Mouse (Mus musculus) liver, embryonic 12.5 days (tissue): ENCODE measurements around the gene Akr1b8. TPM values are rescaled to one million over a fixed set of nuclear protein-coding genes. Genes with fewer than 3 reads are reported as not detected.
"Not testable (repeated sequence)": the region's sequence is repeated elsewhere in the genome, so short reads cannot be mapped to it uniquely, and the experiment has no call there.

Source experiments
- ATAC-seq: fragments of 200-750 bp; cut with Nextera tagmentation; 2 replicates; pipeline ENCODE4 v1.8.0; 2017; ENCODE audit warnings: moderate number of reproducible peaks, mild to moderate bottlenecking, moderate library complexity
- H3K27ac ChIP-seq: fragments of 300-500 bp; sonication (generic); 2 replicates; pipeline ENCODE4 v1.5.1; 2016; ENCODE audit warnings: mild to moderate bottlenecking
- H3K27me3 ChIP-seq: fragments of 300-500 bp; sonication (generic); replicated peaks from 2 replicates; pipeline ENCODE4 v1.6.1; 2016; ENCODE audit warnings: mild to moderate bottlenecking, moderate library complexity
- H3K36me3 ChIP-seq: fragments of 300-500 bp; sonication (generic); 2 replicates; pipeline ENCODE4 v1.6.1; 2016; ENCODE audit warnings: mild to moderate bottlenecking, moderate library complexity
- H3K4me1 ChIP-seq: fragments of 300-500 bp; sonication (generic); 2 replicates; pipeline ENCODE4 v1.6.1; 2016
- H3K4me2 ChIP-seq: fragments of 300-500 bp; sonication (generic); 2 replicates; pipeline ENCODE4 v1.6.1; 2016; ENCODE audit warnings: mild to moderate bottlenecking, moderate library complexity
- H3K4me3 ChIP-seq: fragments of 300-500 bp; sonication (generic); 2 replicates; pipeline ENCODE4 v1.5.1; 2016; ENCODE audit warnings: mild to moderate bottlenecking, moderate library complexity
- H3K9ac ChIP-seq: fragments of 300-500 bp; sonication (generic); 2 replicates; pipeline ENCODE4 v1.6.1; 2016; ENCODE audit warnings: mild to moderate bottlenecking, moderate library complexity
- H3K9me3 ChIP-seq: fragments of 300-500 bp; sonication (generic); replicated peaks from 2 replicates; pipeline ENCODE4 v1.6.1; 2016; ENCODE audit warnings: mild to moderate bottlenecking, moderate library complexity
- WGBS: fragments of 180-500 bp; shearing (Covaris S2); methylation state at CpG from one replicate; pipeline ENCODE4 v1.1.7; 2016; ENCODE audit not compliant: insufficient replicate concordance; 5-methylcytosine and 5-hydroxymethylcytosine counted together
- polyA plus RNA-seq: library from polyadenylated mRNA; unstranded; fragments of >200 nt; fragmentation: Nextera tagmentation; extraction: Ambion mirVana; gene quantifications from 2 replicates; pipeline ENCODE4 v1.2.1, GENCODE M21; 2016

Akr1b8 gene
- polyA plus RNA-seq, 1 experiment from 2014 or later: 8.3 TPM

- ATAC-seq, H3K9me3 ChIP-seq, H3K4me1 ChIP-seq, H3K27ac ChIP-seq, H3K36me3 ChIP-seq, H3K9ac ChIP-seq, H3K4me3 ChIP-seq, H3K4me2 ChIP-seq, H3K27me3 ChIP-seq: not testable (repeated sequence)
- WGBS: 23% methylated on average over 1 of the region's 1 CpGs
Measured at GRCm38 (mm10) chr6:34413386-34413785, 59.5 kb downstream of the Akr1b8 start.

- 0 out of 2 replicates have a peak, but pooled peaks cover 2% of the 10 kb centered on the region for H3K4me1 ChIP-seq
- WGBS: 63% methylated on average over 2 of the region's 2 CpGs
- no peak for ATAC-seq
Measured at GRCm38 (mm10) chr6:34416521-34416920, 62.6 kb downstream of the Akr1b8 start.

More at GRCm38 (mm10) chr6:34416521-34416920, 62.6 kb downstream of the Akr1b8 start:
- no peak overlapping the region for H3K9ac ChIP-seq
- no peak overlapping the region for H3K4me2 ChIP-seq
- H3K36me3 ChIP-seq: no peaks in the 10 kb centered on the region
- H3K27ac ChIP-seq: no peak overlapping the region
- no peak overlapping the region for H3K4me3 ChIP-seq
- H3K27me3 ChIP-seq: no peaks in the 10 kb centered on the region
- no peaks in the 10 kb centered on the region for H3K9me3 ChIP-seq

Other genes with a start within 250 kb of the Akr1b8 start
- gene Slc35b4, start 177.0 kb upstream of the Akr1b8 start, polyA plus RNA-seq: 26.6 and 27.4 TPM in 2 replicates
- gene Akr1b3, start 36.6 kb upstream of the Akr1b8 start, polyA plus RNA-seq: 74.0 and 85.0 TPM in 2 replicates
- 8.9 and 9.3 TPM in 2 replicates for gene Akr1b10, start 30.1 kb downstream of the Akr1b8 start, polyA plus RNA-seq
- 1.4 and 2.0 TPM in 2 replicates for gene Akr1b7, start 58.2 kb downstream of the Akr1b8 start, polyA plus RNA-seq
- 87.1 and 88.2 TPM in 2 replicates for gene Bpgm, start 122.1 kb downstream of the Akr1b8 start, polyA plus RNA-seq
- gene Cald1, start 244.4 kb downstream of the Akr1b8 start, polyA plus RNA-seq: 76.2 and 80.2 TPM in 2 replicates